Mouse (Mus musculus): ENCODE results near the gene Efcab2. TPM values are rescaled to one million over a fixed set of nuclear protein-coding genes. Genes with fewer than 3 reads are reported as not detected.

Gene Efcab2
- polyA plus RNA-seq, 1 experiment, result 15.2 TPM

DNA sequence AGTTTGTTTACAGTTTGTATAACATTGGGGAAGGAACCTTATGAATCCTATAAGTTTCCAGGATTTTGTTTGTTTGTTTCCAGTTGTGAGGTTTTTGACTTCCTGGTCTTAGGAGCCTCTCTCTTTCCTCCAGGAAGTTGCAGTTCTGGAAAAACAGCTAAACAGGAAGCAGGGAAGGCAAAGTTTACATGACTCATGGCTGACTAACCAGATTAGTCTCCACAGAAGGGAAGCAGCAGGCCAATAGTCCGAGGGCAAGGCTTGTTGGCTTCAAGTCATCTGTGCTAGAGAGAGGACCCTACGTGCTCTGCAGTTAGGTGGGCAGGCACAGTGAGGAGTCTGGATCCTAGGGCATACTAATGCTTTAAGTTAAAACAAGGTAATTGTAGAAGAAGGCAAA lies 86.6 kb downstream of the Efcab2 start:
- Histone ChIP-seq H3K27ac (ENCODE audit: control insufficient read depth, insufficient read depth, low read depth, low read length) (no peak overlapping the region), H3K4me3 (ENCODE audit: control insufficient read depth, low read depth, low read length) (no peak overlapping the region), H3K27me3 (ENCODE audit: control insufficient read depth, insufficient read depth, low read length) (no peaks in the 10 kb centered on the region), H3K36me3 (ENCODE audit: control insufficient read depth, insufficient read depth, low read length) (no peaks in the 10 kb centered on the region), H3K4me1 (ENCODE audit: control insufficient read depth, insufficient read depth, low read length) (no peaks in the 10 kb centered on the region)
- TF ChIP-seq CTCF (IDR thresholded peaks at IDR 0.05; ENCODE audit: control insufficient read depth, insufficient read depth, insufficient replicate concordance, low read depth, low read length), result no peak
- no peak for TF ChIP-seq POLR2A (IDR thresholded peaks at IDR 0.05; ENCODE audit: control insufficient read depth, low read depth, low read length)

- TF ChIP-seq CTCF (IDR thresholded peaks at IDR 0.05; ENCODE audit: control insufficient read depth, insufficient read depth, insufficient replicate concordance, low read depth, low read length) (no peak), POLR2A (IDR thresholded peaks at IDR 0.05; ENCODE audit: control insufficient read depth, low read depth, low read length) (no peak)
- Histone ChIP-seq H3K4me1 (ENCODE audit: control insufficient read depth, insufficient read depth, low read length) (no peaks in the 10 kb centered on the region), H3K36me3 (ENCODE audit: control insufficient read depth, insufficient read depth, low read length) (no peaks in the 10 kb centered on the region), H3K4me3 (ENCODE audit: control insufficient read depth, low read depth, low read length) (no peak overlapping the region), H3K27ac (ENCODE audit: control insufficient read depth, insufficient read depth, low read depth, low read length) (no peak overlapping the region), H3K27me3 (ENCODE audit: control insufficient read depth, insufficient read depth, low read length) (no peaks in the 10 kb centered on the region)
Measured at GRCm38 (mm10) chr1:178496186-178496585, 90.3 kb downstream of the Efcab2 start.

DNA sequence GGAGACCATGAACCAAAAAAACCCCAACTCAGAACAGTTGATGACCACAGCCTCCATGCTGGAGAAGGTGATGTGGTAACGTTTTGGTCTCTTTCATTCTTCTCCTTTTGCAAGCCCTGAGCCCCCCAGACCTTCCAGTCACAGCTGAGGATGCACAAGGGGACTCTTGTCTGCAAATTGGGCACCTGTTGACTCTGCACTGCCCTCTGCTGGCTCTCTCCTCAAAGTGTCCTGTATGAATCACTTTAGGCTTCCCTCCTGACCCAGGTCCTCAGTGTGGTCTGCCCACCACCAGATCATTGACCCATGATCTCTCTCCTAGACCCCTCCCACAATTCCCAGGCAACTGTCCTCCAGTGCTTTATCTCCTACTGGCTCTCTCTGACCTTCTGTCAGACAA lies 91.0 kb downstream of the Efcab2 start:
- Histone ChIP-seq H3K4me1 (ENCODE audit: control insufficient read depth, insufficient read depth, low read length) (no peaks in the 10 kb centered on the region), H3K27ac (ENCODE audit: control insufficient read depth, insufficient read depth, low read depth, low read length) (no peak overlapping the region), H3K36me3 (ENCODE audit: control insufficient read depth, insufficient read depth, low read length) (no peaks in the 10 kb centered on the region), H3K27me3 (ENCODE audit: control insufficient read depth, insufficient read depth, low read length) (no peaks in the 10 kb centered on the region), H3K4me3 (ENCODE audit: control insufficient read depth, low read depth, low read length) (no peak overlapping the region)
- TF ChIP-seq CTCF (IDR thresholded peaks at IDR 0.05; ENCODE audit: control insufficient read depth, insufficient read depth, insufficient replicate concordance, low read depth, low read length) (peak; percentile 55; the same call in 1 of the 2 replicates), POLR2A (IDR thresholded peaks at IDR 0.05; ENCODE audit: control insufficient read depth, low read depth, low read length) (no peak)

GRCm38 (mm10) chr1:178506938-178507337 lies 101.1 kb downstream of the Efcab2 start:
- TF ChIP-seq POLR2A (IDR thresholded peaks at IDR 0.05; ENCODE audit: control insufficient read depth, low read depth, low read length), result no peak
- TF ChIP-seq CTCF (IDR thresholded peaks at IDR 0.05; ENCODE audit: control insufficient read depth, insufficient read depth, insufficient replicate concordance, low read depth, low read length), result no peak
- Histone ChIP-seq H3K4me1 (ENCODE audit: control insufficient read depth, insufficient read depth, low read length) (no peaks in the 10 kb centered on the region), H3K27ac (ENCODE audit: control insufficient read depth, insufficient read depth, low read depth, low read length) (no peak overlapping the region), H3K4me3 (ENCODE audit: control insufficient read depth, low read depth, low read length) (no peak overlapping the region), H3K36me3 (ENCODE audit: control insufficient read depth, insufficient read depth, low read length) (no peaks in the 10 kb centered on the region), H3K27me3 (ENCODE audit: control insufficient read depth, insufficient read depth, low read length) (no peaks in the 10 kb centered on the region)

DNA sequence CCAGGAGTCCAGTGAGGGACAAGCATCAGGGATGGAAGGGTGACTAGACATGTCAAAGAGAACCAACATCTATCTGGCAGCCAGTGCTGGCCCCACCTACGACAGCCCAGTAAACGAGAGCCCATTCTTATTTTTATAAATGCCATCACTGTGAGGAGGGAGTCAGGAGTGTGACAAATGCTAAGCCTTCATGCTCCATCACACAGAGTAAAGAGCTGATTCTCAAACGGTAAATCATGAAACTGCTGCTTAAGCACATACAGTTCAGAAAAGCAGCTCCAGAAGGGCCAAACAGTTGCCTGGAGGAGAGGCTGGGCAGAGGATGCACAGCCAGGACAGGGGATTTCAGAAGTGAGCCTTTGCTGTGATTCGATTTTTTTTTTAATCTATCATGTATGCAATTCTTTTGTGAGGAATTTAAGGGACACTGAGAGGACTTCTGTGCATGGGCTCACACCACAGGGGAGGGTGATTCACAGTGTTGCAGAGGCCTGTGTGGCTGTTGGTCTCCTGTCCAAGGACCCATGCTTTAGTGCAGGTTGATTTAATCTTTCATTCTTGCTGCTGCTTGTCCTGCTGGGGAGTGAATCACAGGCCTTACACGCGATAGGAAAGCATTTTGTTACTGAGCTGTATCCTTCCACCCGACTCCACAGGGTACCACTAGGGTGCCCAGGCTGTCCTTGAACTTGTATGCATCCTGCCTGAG lies 106.6 kb downstream of the Efcab2 start:
- Histone ChIP-seq H3K36me3 (ENCODE audit: control insufficient read depth, insufficient read depth, low read length) (no peaks in the 10 kb centered on the region), H3K4me3 (ENCODE audit: control insufficient read depth, low read depth, low read length) (no peak overlapping the region), H3K4me1 (ENCODE audit: control insufficient read depth, insufficient read depth, low read length) (no peaks in the 10 kb centered on the region; the same call in 1 of the 2 replicates), H3K27me3 (ENCODE audit: control insufficient read depth, insufficient read depth, low read length) (no peaks in the 10 kb centered on the region), H3K27ac (ENCODE audit: control insufficient read depth, insufficient read depth, low read depth, low read length) (no peak overlapping the region)
- TF ChIP-seq POLR2A (IDR thresholded peaks at IDR 0.05; ENCODE audit: control insufficient read depth, low read depth, low read length) (no peak), CTCF (IDR thresholded peaks at IDR 0.05; ENCODE audit: control insufficient read depth, insufficient read depth, insufficient replicate concordance, low read depth, low read length) (no peak)

DNA sequence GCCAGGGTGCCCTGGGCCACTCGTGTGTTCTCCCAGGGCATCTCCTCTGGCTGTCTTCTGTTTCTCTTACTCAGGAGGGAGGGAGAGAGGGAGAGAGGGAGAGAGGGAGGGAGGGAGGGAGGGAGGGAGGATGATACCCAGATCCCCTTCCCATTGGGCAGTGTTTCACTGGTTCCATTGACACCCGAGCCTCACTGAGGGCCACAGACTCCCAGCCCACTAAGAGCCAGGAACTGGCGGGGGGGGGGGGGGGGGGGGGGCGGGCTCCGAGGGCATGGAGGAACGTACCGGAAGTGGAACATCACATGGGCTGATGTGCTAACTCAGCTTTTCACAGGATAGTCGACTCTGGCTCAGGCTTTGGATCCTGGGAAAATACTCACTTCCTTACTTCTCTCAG lies 108.1 kb downstream of the Efcab2 start:
- Histone ChIP-seq H3K36me3 (ENCODE audit: control insufficient read depth, insufficient read depth, low read length) (no peaks in the 10 kb centered on the region), H3K4me1 (ENCODE audit: control insufficient read depth, insufficient read depth, low read length) (no peaks in the 10 kb centered on the region; the same call in 1 of the 2 replicates), H3K4me3 (ENCODE audit: control insufficient read depth, low read depth, low read length) (peak overlapping the region; percentile 35; the same call in 1 of the 2 replicates), H3K27ac (ENCODE audit: control insufficient read depth, insufficient read depth, low read depth, low read length) (no peak overlapping the region), H3K27me3 (ENCODE audit: control insufficient read depth, insufficient read depth, low read length) (no peaks in the 10 kb centered on the region)
- no peak for TF ChIP-seq CTCF (IDR thresholded peaks at IDR 0.05; ENCODE audit: control insufficient read depth, insufficient read depth, insufficient replicate concordance, low read depth, low read length)
- TF ChIP-seq POLR2A (IDR thresholded peaks at IDR 0.05; ENCODE audit: control insufficient read depth, low read depth, low read length), result no peak

- TF ChIP-seq CTCF (IDR thresholded peaks at IDR 0.05; ENCODE audit: control insufficient read depth, insufficient read depth, insufficient replicate concordance, low read depth, low read length), result no peak
- TF ChIP-seq POLR2A (IDR thresholded peaks at IDR 0.05; ENCODE audit: control insufficient read depth, low read depth, low read length), result no peak
- Histone ChIP-seq H3K27me3 (ENCODE audit: control insufficient read depth, insufficient read depth, low read length) (no peaks in the 10 kb centered on the region), H3K4me1 (ENCODE audit: control insufficient read depth, insufficient read depth, low read length) (no peaks in the 10 kb centered on the region; the same call in 1 of the 2 replicates), H3K4me3 (ENCODE audit: control insufficient read depth, low read depth, low read length) (no peak overlapping the region), H3K27ac (ENCODE audit: control insufficient read depth, insufficient read depth, low read depth, low read length) (no peak overlapping the region), H3K36me3 (ENCODE audit: control insufficient read depth, insufficient read depth, low read length) (no peaks in the 10 kb centered on the region)
Measured at GRCm38 (mm10) chr1:178515839-178516238, 110.0 kb downstream of the Efcab2 start.
